Mouse (Mus musculus) heart, adult 2 months (tissue): ENCODE data around the gene Prdm16.

Source experiments
- CTCF ChIP-seq: fragments of 200-600 bp; IDR thresholded peaks from 2 replicates; pipeline ENCODE4 v1.8.1; 2022; ENCODE audit warnings: antibody characterized with exemption, mild to moderate bottlenecking, moderate library complexity
- POLR2A ChIP-seq: fragments of 200-500 bp; IDR thresholded peaks from 2 replicates; pipeline ENCODE4 v1.6.1; 2011; ENCODE audit warnings: mild to moderate bottlenecking, low read depth, low read length, control low read depth; ENCODE audit not compliant: insufficient read depth

DNA sequence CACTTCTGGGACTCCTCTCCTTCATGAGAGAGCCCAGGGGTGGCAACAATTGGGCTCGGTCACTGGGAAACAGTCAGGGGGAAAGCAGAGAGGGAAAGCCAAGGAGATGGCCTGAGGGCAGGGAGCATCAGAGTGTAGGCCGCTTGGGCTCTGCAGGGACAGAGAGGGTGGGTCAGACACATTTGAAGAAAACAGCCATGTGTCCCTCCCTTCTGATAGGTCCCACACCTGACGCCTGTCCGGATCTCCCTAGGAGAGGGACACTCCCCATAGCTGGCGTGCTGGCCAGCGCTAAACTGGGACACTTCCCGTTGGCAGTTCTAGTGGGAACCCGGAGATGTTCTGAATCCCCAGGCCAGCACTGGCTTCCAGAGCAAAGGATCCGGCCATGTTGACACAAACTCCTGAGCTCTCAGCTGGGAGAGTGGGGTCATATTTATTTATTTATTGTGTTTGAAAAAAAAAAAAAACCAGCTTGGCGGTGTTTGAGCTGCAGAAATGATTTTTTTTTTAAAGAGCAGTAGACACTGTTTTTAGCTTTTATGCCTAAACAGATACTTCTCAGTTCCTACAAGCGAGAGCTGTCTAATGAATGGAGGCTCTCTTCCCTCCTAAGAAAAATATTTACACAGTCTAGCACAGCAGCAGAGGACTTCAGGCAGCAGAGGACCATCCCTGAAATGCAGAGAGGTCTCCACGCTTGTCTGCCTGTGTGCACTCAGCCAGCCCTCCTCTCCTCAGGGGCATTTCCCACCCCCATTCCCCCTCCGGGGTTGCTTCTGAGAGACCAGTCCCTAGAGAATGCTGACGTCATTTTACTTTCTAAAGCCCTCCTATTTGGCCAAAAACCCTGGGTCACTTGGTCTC, 154.7 kb downstream of the Prdm16 start:
- TF ChIP-seq CTCF (no peak), POLR2A (no peak)
